Mouse (Mus musculus): ENCODE measurements at regions not wholly inside any gene's neighbourhood (a gene's known extent, or its start where the extent isn't known, plus 50 kb on each side); places are given as distances from the start of the nearest gene placed in this dataset.

GRCm38 (mm10) chr12:77667151-77667874 is 429.4 kb downstream of the Fut8 start:
- TF ChIP-seq POLR2A (IDR thresholded peaks at IDR 0.05; ENCODE audit: borderline replicate concordance, extremely low read depth, low read depth, low read length) (no peak), CTCF (IDR thresholded peaks at IDR 0.05; ENCODE audit: insufficient read depth, low read length) (no peak)

All from lung, adult 2 months (tissue).